Mouse (Mus musculus) liver, adult (tissue): Measurements from ENCODE around the gene Gpr161.

Experiments
- GATA4 ChIP-seq: IDR thresholded peaks from 2 replicates; pipeline ENCODE4 v1.6.1; 2014; ENCODE audit warnings: mild to moderate bottlenecking, low read length; ENCODE audit not compliant: insufficient replicate concordance

Gpr161 gene

DNA sequence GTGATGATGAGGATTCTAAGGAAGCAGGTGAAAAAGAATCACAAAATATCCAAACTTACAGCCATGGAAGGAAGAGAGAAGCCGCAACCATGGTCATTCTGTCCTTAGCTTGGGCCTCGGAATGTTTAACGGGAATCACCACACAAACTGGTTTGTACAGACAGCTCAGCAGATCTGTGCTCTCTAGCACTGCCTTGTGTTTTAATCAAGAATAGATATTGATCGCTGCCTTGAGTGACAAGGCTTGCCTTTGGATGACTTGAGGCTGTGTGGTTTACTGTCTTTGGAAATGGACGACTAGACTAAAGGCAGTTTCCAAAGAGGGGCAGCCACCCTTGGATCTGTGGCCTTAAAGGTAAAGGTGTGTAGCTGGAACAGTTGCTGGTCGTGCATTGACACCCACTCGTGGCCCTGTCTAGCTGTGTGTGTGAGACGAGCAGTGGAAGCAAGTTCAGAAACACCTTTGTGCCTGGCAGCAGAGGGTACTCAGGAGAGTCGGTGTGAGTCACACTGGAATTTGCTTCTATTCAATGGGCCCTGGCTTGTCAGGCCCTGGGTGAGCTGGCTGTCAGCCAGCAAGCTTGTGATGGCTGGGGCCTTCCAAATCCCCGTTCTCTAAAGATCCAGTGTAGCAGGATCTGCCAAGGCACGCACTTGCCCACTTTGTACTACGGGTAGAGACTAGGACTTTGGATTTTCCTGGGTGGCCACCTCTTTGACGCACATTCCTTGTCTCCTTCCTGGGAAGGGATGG lies 7.0 kb downstream of the Gpr161 start:
- no peak for TF ChIP-seq GATA4

DNA sequence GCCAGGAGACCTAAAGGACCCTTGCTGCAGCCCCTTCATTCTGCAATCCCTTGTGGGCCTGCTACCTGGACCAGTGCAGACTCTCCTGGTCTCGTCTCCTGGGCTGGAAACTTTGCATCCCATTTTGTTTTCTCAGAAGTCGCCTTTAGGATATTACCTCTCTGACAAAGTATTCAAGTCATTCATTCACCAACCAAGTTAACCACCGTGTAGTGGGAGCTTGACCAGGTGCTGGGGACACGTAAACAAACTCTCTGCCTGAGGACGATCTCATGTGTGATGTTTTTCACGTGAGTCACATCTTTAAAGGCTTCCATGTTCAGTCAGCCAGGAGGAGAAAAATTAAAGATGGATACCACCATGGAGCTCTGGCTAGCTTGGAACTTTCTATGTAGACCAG lies 7.6 kb downstream of the Gpr161 start:
- TF ChIP-seq GATA4 = no peak

DNA sequence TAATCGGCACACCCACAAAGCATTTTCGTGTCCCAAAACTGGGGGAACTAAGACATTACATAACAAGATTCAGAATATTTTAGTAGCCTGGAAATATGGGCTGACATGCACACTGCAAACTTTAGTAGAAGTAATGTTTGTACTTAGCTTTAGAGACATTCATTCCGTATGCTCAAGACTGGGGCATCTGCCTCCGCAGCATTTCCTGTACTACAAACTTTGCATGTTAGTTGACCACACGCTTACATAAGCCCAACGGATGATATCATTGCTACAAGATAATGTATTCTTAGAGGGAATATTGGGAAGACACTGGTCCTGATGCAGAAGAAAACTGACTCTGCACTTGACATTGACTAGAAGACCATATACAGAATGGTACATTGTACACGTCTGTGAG lies 8.8 kb downstream of the Gpr161 start:
- TF ChIP-seq GATA4 = no peak

- no peak for TF ChIP-seq GATA4
These were observed 12.6 kb downstream of the Gpr161 start for GRCm38 (mm10) chr1:165308180-165308579.

GRCm38 (mm10) chr1:165316361-165316760 lies 20.8 kb downstream of the Gpr161 start:
- no peak for TF ChIP-seq GATA4

DNA sequence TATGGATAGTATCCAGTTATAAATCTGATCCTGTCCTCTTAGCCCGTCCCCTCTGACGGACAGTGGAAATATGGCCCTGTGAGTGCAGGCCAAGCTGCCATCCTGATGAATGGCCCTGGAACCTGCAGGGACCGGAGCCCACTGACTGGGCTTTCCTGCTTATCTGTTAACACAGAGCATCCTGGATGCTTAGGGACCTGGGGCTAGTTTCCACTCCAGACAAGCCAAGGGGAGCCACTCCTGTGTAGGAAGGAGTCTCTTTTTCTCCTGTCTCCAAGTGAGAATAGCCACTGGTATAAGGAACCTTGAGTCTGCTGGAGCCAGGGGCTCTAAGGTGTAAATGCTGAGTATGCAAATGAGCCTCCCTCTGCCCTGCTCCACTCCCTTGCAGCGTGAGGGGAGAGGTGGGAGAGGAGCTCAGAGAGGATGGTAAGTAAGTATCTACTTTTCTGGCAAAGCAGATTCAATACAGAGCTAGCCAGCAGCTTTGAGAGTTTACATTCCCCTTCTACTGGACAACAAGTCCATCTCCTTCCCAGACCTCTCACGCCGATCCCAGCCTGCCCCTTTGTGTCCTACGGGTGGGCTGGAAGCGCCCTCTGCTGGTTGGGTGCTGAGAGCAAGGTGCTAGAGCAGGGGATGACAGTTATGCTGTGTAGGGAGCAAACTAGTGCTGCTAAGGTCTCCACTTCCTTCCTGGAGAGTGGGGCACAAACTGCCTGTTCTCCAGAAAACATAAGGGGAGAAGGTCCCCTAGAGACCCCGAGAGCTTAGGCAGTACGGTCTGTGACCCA lies 24.7 kb downstream of the Gpr161 start:
- no peak for TF ChIP-seq GATA4

- no peak for TF ChIP-seq GATA4
These were observed 25.8 kb downstream of the Gpr161 start for GRCm38 (mm10) chr1:165321393-165321861.

- TF ChIP-seq GATA4 = no peak
These were observed 26.3 kb downstream of the Gpr161 start for GRCm38 (mm10) chr1:165321891-165322290.

- no peak for TF ChIP-seq GATA4
These were observed 27.3 kb downstream of the Gpr161 start for GRCm38 (mm10) chr1:165322934-165323333.

DNA sequence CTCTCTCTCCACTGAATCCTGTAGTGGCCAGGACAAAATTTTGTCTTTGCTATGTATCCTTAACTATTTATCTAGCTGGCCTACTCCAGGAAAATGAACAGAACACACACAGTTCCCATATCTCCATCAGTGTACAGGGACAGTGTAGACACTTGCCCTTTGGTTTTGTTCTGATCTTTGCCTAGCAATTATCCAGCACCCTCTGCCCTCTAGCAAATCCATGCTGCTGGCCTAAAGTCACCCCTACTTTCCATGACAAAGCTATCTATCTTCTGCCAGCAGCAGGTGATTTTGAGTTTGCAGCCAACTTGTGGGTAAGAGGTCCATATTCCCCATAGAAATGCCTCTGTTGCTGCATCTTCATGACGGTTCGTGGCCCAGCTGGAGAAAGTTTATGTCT lies 31.8 kb downstream of the Gpr161 start:
- peak; percentile 56; the same call in 1 of the 2 replicates for TF ChIP-seq GATA4

GRCm38 (mm10) chr1:165327831-165328230 lies 32.2 kb downstream of the Gpr161 start:
- no peak for TF ChIP-seq GATA4

- no peak for TF ChIP-seq GATA4
These were observed 35.3 kb downstream of the Gpr161 start for GRCm38 (mm10) chr1:165330859-165331258.

GRCm38 (mm10) chr1:165332797-165333196 lies 37.2 kb downstream of the Gpr161 start:
- no peak for TF ChIP-seq GATA4

DNA sequence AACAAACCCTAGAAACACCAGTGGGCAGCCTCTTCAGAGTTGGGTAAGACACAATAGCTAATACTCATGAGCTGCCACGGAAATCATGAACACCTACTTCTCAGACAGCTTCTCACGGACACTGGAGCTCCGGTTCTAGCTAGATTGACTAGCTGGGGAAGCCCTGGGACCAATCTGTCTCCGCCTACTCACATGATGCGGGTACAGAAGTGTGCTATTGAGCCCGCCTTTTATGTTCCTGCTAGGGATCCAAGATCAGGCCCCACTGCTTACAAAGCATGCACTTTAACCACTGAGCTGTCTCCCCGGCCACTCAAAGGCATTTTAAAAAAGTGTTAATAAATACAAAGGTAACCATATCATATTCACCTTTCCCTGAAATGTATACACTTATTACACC lies 46.5 kb downstream of the Gpr161 start:
- TF ChIP-seq GATA4 = no peak

DNA sequence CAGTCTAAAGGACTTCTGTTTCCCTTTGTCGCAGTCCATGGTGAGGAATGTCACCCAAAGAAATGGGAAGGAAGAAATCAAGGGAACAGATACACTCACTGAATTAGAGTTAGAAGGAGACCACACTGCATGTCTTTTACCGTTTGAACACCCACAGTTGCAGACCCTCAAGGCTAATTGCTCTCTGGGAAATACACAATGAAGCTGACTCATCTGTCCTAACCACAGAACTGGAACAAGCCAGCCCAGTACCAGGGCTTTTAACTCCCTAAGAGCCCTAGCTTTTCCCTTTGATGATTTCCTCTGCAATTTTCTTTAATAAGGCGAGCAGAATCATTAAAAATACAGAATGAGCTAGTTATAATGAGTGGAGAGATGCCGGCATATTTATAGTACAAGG lies 48.9 kb downstream of the Gpr161 start:
- TF ChIP-seq GATA4 = no peak

- no peak for TF ChIP-seq GATA4
These were observed 53.0 kb downstream of the Gpr161 start for GRCm38 (mm10) chr1:165348627-165349026.
